Mouse (Mus musculus): ENCODE results near the gene Mok.

DNA sequence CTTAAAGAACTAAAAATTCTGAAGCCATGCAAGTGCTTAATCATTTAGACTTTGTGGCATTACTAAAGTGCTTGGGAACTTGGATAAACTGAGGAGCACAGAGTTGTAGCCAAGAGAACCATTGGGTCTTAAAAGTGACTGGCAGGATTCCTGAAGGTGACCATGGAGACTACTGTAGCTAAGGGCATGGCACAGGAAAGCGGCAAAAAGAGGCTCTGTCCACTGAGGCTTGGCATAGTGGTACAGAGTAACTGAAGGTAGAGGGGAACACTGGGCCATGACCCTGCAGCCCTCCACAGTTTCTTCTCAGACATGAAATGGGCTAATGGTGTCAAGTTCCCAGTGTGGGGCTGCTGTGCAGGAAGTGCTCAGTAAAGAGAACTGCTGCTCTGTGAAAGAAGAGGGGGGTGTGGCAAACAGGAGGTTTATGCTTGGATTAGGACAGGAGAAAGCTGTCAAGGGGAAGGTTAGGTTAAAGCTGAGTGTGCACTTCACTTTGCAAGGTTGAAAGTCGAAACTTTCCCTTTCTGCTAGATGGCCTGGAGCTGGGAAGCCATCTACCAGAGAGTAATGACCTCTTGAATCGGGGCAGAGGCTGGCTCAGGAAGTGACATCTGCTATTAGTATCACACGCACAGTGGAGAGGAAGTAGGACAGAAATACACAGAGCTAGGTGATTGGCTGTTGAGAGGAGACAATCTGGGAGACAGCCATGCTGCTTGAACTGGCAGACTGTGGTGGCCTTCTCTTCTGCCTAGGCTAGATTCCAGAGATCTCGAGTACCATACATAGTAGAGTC lies 64.9 kb downstream of the Mok start:
- TF ChIP-seq CTCF (IDR thresholded peaks at IDR 0.05; ENCODE audit: low read depth, low read length) (no peak), POLR2A (IDR thresholded peaks at IDR 0.05; ENCODE audit: borderline replicate concordance, low read depth, low read length) (no peak)

Measured in bone marrow macrophage, adult 2 months (primary cell).